Mouse (Mus musculus) right cerebral cortex, adult 18-20 months (tissue): ENCODE measurements around the gene Defb21.

Experiments
- DNase-seq: peaks from one replicate; pipeline ENCODE4 v3.0.0; 2022; ENCODE audit warnings: mixed read lengths

Gene Defb21

DNA sequence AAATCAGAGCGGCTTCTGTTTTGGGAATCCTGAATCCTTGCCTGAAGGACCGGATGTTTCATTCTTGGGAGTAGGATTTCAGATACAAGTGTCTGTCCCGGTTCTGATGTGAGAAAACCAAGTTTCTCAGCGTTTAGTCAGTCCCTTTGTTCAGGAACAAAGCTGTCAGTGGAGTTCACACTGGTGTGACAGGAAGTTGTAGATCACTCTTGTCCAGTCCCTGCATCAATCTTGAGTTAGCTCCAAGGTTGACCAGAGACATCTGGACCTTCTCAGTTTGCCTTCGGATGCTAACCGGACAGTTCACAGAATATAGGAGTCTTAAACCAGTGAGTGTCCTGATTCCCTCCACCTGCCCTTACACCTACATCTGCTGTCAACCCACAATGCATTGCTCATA, 35.2 kb downstream of the Defb21 start:
- DNase-seq, result no peak

DNA sequence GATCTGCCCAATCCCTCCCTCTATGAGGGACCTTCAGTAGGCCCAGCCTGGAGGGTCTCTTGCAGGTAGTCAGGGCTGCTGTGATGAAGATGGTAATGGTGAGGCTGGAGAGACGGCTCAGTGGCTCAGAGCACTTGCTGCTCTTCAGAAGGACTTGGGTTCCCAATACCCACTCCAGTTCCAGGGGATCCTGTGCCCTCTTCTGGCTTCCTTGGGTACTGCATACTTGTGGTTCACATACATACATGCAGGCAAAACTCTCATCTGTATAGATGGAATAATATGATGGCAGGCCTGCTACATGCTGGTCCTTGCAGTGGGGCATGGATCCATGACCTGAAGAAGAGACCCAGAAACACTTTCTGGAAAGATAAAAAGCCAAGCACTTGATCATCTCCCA, 36.2 kb downstream of the Defb21 start:
- no peak for DNase-seq

- no peak for DNase-seq
Measured at GRCm38 (mm10) chr2:152612193-152612592, 39.6 kb downstream of the Defb21 start.

DNA sequence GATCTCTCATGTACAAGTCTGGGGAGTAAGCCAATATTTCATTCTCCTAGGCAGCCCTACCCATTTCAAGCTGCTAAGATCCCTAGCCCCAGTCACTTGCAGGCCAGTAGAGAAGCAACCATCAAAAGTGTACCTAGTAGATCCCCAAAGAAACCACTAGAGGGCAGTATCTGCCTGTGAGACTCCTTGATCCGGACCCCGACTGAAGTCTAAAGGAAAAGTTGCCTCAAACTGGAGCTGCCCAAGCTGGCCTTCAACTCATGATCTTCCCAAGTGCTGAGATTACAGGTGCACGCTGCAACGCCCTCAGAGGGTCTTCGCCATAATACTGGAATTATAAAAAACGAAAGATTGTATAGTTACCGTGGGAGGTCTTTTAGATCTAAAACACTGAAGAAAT, 43.0 kb downstream of the Defb21 start:
- peak; percentile 41 for DNase-seq

DNA sequence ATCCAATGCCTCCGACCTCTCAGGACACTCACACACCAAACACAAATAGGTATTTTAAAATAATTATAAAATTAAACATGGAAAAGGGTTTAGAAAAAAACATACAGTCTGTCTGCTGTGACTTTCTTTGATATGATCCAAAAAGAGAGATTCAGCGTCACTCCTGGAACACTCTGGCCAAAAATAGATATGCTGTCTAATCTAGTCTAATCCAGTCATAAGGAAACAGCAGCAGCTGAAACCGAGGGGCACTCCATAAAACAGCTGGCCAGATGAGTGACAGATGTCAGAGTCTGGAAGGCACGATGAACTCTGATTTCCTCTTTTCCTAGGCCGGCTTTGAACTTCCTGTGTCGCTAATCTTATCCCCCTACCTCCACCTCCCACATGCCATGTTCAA, 43.9 kb downstream of the Defb21 start:
- no peak for DNase-seq

GRCm38 (mm10) chr2:152617374-152617773, 44.8 kb downstream of the Defb21 start:
- DNase-seq, result no peak

DNA sequence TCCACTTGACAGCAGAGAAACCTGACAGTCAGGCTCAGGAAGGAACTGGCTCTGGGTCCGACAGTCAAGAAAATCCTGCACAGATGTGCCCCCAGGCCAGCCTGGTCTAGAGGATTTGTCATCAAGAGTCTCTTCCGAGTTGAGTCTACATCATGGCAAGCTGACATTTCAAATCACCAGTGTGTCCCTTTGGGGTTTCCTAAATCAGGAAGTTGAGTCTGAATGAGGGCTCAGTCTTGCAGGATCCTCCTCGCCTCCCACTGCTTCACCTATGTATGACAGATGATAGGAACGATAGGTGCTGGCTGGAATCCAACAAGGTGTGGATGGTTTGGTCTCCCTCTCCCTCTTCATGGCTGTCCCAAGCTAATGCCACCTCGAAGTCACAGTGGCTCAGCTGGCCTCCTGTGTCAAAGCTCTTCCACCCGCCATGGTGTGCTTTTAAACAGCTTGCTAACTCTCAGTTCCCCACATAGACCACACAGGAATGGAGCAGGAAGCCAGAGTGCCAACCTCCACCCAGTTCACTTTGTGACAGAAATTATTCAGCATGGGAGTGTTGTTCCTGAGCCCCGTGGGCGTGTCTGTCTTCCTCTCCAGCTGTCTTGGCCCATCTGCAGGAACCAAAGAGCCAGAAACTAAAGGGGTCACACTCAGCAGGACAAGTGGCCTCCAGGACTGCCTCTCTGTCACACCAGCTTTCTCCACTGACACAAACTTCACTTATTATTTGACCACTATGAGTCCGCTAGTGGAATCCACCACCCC, 48.0 kb downstream of the Defb21 start:
- DNase-seq, result peak; percentile 46

GRCm38 (mm10) chr2:152622151-152622550, 49.6 kb downstream of the Defb21 start:
- no peak for DNase-seq

GRCm38 (mm10) chr2:152622953-152623352, 50.4 kb downstream of the Defb21 start, which contains the start of gene Defb25:
Defb25 (minus strand) TSS chr2:152623053.
- DNase-seq, result no peak
